Mouse (Mus musculus) heart, postnatal 0 days (tissue): ENCODE results near the gene Ikzf4.

Experiments
- CTCF ChIP-seq: IDR thresholded peaks from 2 replicates; pipeline ENCODE4 v1.5.1; 2016; ENCODE audit warnings: antibody characterized with exemption, control low read depth, low read depth
- EP300 ChIP-seq: IDR thresholded peaks from 2 replicates; pipeline ENCODE4 v1.6.1; 2016; ENCODE audit warnings: antibody characterized with exemption, low read depth

DNA sequence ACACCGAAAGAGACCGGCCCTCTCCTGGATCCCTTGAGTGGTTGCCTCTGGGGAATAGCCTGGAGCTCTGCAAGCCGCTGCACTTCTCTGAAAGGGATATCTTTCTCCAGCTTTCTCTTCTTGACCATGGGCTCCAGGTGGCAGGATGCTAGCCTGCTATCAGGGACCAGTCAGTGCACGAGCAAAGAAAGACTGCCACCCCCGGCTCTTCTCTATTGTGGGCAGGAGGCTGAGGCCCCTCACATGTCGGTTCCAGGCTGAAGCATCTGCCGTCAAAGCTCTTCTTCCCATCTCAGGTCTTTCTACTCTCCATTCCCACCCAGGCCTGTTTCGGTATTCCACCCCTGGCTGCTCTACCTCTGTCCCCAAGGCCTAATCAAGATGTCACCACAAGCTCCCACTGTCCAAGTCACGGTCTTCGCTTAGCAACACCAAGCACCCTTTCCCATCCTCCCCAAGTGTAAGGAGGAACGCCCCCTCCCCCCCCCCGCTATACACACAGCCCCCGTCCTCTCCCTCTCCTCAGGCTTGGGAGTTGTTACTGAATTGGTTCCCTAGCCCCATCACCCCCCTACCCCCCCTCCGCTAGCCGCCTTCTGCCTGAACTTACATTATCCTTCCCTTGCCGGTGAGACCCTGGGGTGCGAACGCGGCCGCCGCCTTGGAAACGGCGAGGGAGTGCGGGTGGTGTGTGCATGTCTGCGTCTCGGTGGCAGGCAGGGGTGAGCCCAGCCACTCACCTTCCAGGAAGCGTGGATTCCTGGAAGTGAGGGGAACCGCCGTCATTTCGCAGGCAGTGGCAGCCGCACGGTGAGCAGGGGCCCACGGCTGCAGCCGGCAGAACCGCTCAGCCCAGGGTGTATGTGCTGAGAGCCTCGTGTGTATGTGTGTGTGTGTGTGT is at the start of gene Ikzf4:
- no peak for TF ChIP-seq CTCF
- no peak for TF ChIP-seq EP300
